Mouse (Mus musculus): ENCODE data around the gene Rbm18. TPM values are rescaled to one million over a fixed set of nuclear protein-coding genes. Genes with fewer than 3 reads are reported as not detected.
A peak's percentile ranks its signal among the peaks of the same experiment; 100 is the strongest.

Rbm18 gene
- polyA plus RNA-seq, 1 experiment from 2014 or later, result 113 TPM

DNA sequence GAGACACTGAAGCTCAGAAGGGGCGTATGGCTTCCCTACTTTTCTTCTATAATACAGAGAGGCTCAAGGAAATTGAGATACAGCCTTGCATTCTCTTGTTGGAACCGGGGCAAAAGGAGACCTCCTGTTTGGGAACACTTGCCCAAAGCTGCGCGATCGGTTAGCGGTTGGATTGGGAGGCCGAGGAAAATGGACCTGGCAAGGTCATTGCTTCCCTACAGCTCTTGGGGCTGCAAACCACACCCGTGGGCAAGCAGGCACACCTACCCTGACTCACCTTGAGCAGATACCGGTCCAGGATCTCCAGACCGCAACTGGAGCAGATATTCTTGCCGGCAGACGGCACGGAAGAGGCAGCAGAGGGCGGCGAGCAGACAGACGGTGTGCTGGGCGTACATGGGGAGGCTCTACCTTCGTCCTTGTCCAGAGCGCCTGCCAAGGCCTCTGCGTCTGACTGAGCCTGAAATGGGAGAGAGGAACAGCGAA lies 33.5 kb downstream of the Rbm18 start:
- no peaks in the 10 kb centered on the region for H3K9me3 ChIP-seq
- peak overlapping the region; percentile 50 for H3K9ac ChIP-seq
- H3K4me2 ChIP-seq, result peak overlapping the region; percentile 67
- H3K36me3 ChIP-seq (replicated peaks), result no peaks in the 10 kb centered on the region
- H3K4me1 ChIP-seq, result peaks cover 37% of the 10 kb centered on the region
- peaks cover 100% of the 10 kb centered on the region for H3K27me3 ChIP-seq
- 1% methylated on average over 21 of the region's 21 CpGs for WGBS
- H3K27ac ChIP-seq, result peak overlapping the region; percentile 84
- no peak for ATAC-seq (ENCODE audit: low FRiP score)
- H3K4me3 ChIP-seq (replicated peaks), result peak overlapping the region; percentile 46

- 2% methylated on average over 21 of the region's 21 CpGs for WGBS
- H3K9ac ChIP-seq, result peak overlapping the region; percentile 50
Observed at GRCm38 (mm10) chr2:36102559-36102946, 34.0 kb downstream of the Rbm18 start.

DNA sequence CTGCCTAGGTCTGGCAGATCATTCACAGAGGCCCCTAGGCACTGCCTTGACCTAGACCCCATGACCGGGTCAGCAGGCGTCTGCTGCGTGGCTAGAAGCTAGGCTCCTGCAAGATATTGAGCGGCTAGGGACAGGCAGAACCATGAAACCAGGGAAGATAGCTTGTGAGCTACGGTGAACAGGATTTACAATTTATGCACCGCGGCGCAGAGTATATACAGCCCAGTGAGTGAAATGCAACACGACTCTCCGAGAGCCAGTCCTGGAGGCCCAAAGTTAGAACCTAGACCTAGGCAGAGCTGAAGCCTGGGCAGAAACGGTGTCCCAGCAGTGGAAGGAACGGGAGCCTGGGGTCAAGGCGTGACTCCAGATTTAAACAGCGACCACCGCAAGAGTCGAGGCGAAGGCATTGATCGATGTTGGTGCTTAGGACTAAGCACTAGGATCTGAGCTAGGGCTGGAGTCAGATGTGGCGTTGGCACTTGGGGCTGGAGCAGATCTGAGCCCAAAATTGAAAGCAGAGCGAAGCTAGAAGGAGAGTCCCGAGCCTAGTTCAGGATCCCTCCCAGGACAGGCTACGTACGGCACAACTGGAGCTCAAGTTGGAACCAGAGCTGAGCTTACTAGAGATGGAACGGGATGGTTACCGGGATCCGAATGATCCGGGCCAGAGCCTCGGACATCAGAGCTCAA lies 34.6 kb downstream of the Rbm18 start:
- peak overlapping the region; percentile 46 for H3K4me3 ChIP-seq (replicated peaks)
- no peaks in the 10 kb centered on the region for H3K9me3 ChIP-seq
- H3K27me3 ChIP-seq, result peaks cover 100% of the 10 kb centered on the region
- peaks cover 37% of the 10 kb centered on the region for H3K4me1 ChIP-seq
- H3K9ac ChIP-seq, result peak overlapping the region; percentile 50
- peak overlapping the region; percentile 67 for H3K4me2 ChIP-seq
- peak overlapping the region; percentile 84 for H3K27ac ChIP-seq
- 3% methylated on average over 28 of the region's 28 CpGs for WGBS
- ATAC-seq (ENCODE audit: low FRiP score), result no peak
- no peaks in the 10 kb centered on the region for H3K36me3 ChIP-seq (replicated peaks)

More at GRCm38 (mm10) chr2:36102559-36102946, 34.0 kb downstream of the Rbm18 start:
- no peaks in the 10 kb centered on the region for H3K36me3 ChIP-seq (replicated peaks)
- peaks cover 100% of the 10 kb centered on the region for H3K27me3 ChIP-seq
- peak overlapping the region; percentile 46 for H3K4me3 ChIP-seq (replicated peaks)
- ATAC-seq (ENCODE audit: low FRiP score), result no peak
- H3K4me1 ChIP-seq, result peaks cover 37% of the 10 kb centered on the region
- peak overlapping the region; percentile 84 for H3K27ac ChIP-seq
- no peaks in the 10 kb centered on the region for H3K9me3 ChIP-seq
- peak overlapping the region; percentile 67 for H3K4me2 ChIP-seq

- H3K9ac ChIP-seq, result no peak overlapping the region
- 3% methylated on average over 6 of the region's 6 CpGs for WGBS
Observed at GRCm38 (mm10) chr2:36099739-36100138, 36.8 kb downstream of the Rbm18 start.

GRCm38 (mm10) chr2:36098021-36098420 lies 38.6 kb downstream of the Rbm18 start:
- no peaks in the 10 kb centered on the region for H3K36me3 ChIP-seq (replicated peaks)
- peaks cover 9% of the 10 kb centered on the region for H3K4me1 ChIP-seq
- peak overlapping the region; percentile 67 for H3K4me2 ChIP-seq
- no peak for ATAC-seq (ENCODE audit: low FRiP score)
- H3K4me3 ChIP-seq (replicated peaks), result 0 out of 2 replicates have a peak overlapping the region, but pooled peaks have one; percentile 12
- H3K27ac ChIP-seq, result no peak overlapping the region
- no peaks in the 10 kb centered on the region for H3K9me3 ChIP-seq
- H3K27me3 ChIP-seq, result peaks cover 100% of the 10 kb centered on the region
- WGBS, result 2% methylated on average over 5 of the region's 5 CpGs
- no peak overlapping the region for H3K9ac ChIP-seq

More at GRCm38 (mm10) chr2:36099739-36100138, 36.8 kb downstream of the Rbm18 start:
- Histone ChIP-seq H3K36me3 (replicated peaks) (no peaks in the 10 kb centered on the region), H3K27me3 (peaks cover 100% of the 10 kb centered on the region), H3K4me1 (peaks cover 26% of the 10 kb centered on the region), H3K27ac (no peak overlapping the region), H3K4me3 (replicated peaks) (peak overlapping the region; percentile 21; the same call in 1 of the 2 replicates), H3K4me2 (peak overlapping the region; percentile 67), H3K9me3 (no peaks in the 10 kb centered on the region)
- ATAC-seq (ENCODE audit: low FRiP score), result no peak

DNA sequence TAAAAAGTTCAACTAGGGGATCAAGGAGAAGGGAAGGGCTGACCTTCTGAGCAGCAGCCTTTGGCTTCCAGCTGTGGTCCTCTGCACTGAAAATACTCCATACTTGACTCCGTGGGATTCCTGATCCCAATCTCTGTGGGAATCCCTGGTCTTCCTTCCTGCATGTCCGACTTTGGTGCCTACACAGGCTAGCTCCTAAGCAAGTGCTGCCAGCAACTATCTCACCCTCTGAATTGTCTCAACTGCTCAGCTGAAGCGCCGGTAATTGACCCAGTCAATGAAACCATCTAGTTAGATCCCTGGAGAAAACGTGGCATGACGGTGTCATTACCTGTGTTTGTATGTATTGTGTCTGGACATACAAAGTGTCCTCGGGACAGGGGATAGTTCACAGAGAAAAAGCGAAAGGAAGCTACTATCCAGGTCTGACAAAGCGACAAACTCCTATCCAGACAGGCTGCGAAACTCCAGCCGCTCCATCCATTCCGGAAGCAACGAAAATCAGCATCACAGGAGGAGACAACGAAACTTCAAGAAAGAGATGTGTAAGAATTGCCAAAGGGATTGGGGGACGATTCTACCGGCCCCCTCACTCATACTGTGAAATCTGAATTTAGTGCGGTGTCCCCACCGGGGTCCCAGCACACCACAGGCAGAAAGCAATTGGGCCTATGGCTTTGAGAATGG lies 39.3 kb downstream of the Rbm18 start:
- ATAC-seq (ENCODE audit: low FRiP score), result no peak
- 1% methylated on average over 18 of the region's 18 CpGs for WGBS
- Histone ChIP-seq H3K9ac (no peak overlapping the region), H3K4me3 (replicated peaks) (peak overlapping the region; percentile 7; the same call in 1 of the 2 replicates), H3K27me3 (peaks cover 100% of the 10 kb centered on the region), H3K9me3 (no peaks in the 10 kb centered on the region), H3K27ac (no peak overlapping the region), H3K4me1 (peaks cover 1% of the 10 kb centered on the region), H3K4me2 (peak overlapping the region; percentile 67), H3K36me3 (replicated peaks) (no peaks in the 10 kb centered on the region)

DNA sequence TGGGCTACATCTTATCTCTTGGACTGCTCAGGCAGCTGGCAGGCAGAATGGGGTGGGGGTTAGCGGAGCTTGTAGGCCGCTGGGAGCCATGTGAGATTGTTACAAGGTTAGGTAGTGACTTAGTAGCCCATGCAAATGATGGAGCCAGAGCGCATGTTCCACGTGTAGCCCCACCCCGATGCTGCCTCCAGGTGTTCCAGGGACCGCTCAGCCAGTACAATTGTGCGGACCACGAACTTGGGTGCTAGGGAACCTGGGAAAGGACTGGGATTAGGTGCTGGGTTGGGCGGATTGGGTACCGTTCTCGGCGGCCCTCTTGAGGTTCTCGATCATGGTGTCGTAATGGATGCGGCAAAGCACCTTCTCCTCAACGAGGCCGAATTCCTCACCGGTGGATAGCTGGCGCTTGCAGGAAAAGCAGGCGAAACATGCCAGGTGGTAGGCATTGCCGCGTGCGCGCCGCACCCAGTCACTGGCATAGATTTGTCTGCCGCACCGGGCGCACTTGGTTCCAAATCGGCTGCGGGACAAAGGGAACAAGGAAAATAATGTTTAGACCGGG lies 42.6 kb downstream of the Rbm18 start:
- peak overlapping the region; percentile 29 for H3K4me2 ChIP-seq
- peak overlapping the region; percentile 10; the same call in 1 of the 2 replicates for H3K4me3 ChIP-seq (replicated peaks)
- H3K27me3 ChIP-seq, result peaks cover 100% of the 10 kb centered on the region
- no peak overlapping the region for H3K27ac ChIP-seq
- ATAC-seq (ENCODE audit: low FRiP score), result no peak
- WGBS, result 2% methylated on average over 31 of the region's 31 CpGs
- peaks cover 15% of the 10 kb centered on the region for H3K4me1 ChIP-seq
- no peaks in the 10 kb centered on the region for H3K36me3 ChIP-seq (replicated peaks)
- H3K9me3 ChIP-seq, result no peaks in the 10 kb centered on the region
- no peak overlapping the region for H3K9ac ChIP-seq

DNA sequence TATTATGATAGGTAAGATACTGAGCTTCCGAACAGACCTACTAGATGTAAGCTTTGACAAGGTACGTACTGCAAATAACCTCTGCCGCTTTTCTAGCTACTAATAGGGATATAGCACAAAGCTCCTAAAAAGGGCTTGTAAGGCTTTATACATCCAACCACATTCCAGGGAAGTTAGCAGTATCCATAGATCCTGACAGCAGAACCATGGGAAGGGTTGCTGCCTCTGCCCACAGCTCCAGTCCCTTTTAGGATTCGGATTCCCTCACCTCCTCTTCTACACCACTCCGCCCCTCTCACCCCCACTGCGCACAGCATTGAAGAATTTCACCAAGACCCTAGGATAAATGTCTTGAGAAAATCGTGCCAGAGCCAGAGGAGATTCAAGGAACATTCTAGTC lies 43.3 kb downstream of the Rbm18 start:
- no peak overlapping the region for H3K4me2 ChIP-seq

DNA sequence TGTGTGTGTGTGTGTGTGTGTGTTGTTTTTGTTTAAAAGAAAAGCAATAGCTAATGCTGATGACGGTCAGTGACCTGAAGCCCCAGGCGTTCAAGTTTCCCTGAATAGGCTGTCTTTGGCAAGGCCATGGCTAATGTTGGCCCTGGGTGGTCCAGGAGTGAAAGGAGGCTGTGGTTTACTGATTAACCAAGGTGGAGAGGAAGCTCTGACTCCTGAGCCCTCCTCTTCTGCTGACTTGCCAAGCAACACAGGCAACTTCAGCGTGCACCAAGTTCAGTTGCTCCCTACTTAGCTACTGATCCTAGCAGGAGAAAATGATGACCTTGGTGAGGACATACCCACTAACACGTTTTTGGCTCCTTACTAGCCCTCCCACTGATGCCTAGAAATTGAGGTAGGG lies 43.8 kb downstream of the Rbm18 start:
- Histone ChIP-seq H3K36me3 (replicated peaks) (no peaks in the 10 kb centered on the region), H3K27ac (no peak overlapping the region), H3K27me3 (peaks cover 99% of the 10 kb centered on the region), H3K9me3 (no peaks in the 10 kb centered on the region), H3K4me3 (replicated peaks) (no peak overlapping the region), H3K4me2 (no peak overlapping the region), H3K9ac (no peak overlapping the region), H3K4me1 (peaks cover 15% of the 10 kb centered on the region)
- WGBS, result 4% methylated on average over 4 of the region's 4 CpGs
- ATAC-seq (ENCODE audit: low FRiP score), result no peak

More for the DNA sequence above, 43.3 kb downstream of the Rbm18 start:
- no peak overlapping the region for H3K9ac ChIP-seq
- ATAC-seq (ENCODE audit: low FRiP score), result no peak
- peaks cover 100% of the 10 kb centered on the region for H3K27me3 ChIP-seq
- no peaks in the 10 kb centered on the region for H3K9me3 ChIP-seq
- no peak overlapping the region for H3K27ac ChIP-seq
- no peak overlapping the region for H3K4me3 ChIP-seq (replicated peaks)
- no peaks in the 10 kb centered on the region for H3K36me3 ChIP-seq (replicated peaks)
- peaks cover 15% of the 10 kb centered on the region for H3K4me1 ChIP-seq
- 20% methylated on average over 7 of the region's 7 CpGs for WGBS

DNA sequence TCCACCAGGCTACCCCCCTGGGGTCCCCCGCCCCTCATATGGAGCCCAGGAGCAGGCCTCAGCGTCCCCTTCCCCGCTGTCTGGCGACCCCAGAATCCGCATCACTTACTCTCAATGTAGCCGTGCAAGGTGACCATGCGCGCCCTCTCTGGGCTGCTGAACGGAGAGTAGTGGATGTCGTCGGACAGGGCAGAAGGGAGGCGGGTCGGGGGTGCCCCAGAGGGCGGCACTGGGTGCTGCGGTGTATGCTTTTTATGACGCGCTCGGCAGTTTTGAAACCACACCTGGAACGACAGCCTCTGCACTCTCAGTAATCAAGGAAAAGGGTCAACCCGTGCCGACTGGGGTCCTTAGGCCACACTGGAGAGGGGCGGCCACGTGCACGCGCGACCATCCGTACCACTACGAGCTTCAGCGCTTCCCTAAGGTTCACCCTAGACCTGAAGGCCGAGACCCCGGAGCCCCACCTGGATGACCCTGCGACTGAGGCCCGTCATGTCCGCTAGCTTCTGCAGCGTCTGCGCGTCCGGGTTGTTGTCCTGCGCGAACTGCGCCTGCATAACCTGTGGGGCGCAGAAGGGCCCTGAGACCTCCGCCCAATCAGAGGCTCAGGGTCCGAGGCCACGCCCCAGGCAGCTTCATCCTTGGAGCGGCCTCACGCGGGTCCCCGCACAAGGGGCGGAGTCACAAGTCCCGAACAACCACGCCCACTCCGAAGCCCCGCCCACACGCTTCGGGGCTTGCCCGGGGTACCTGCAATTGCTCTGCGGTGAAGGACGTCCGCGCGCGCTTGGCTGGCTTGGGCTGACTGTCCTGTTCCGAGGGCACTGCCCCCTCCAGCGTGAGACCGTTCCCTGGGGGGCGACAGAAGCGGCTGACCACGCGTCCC lies 45.5 kb downstream of the Rbm18 start:
- WGBS, result under 1% methylated on average over 70 of the region's 70 CpGs
- Histone ChIP-seq H3K27me3 (peaks cover 97% of the 10 kb centered on the region), H3K4me2 (peak overlapping the region; percentile 70), H3K9ac (peak overlapping the region; percentile 38; the same call in 1 of the 2 replicates), H3K27ac (no peak overlapping the region), H3K4me3 (replicated peaks) (peak overlapping the region; percentile 45), H3K9me3 (no peaks in the 10 kb centered on the region), H3K4me1 (peaks cover 15% of the 10 kb centered on the region), H3K36me3 (replicated peaks) (no peaks in the 10 kb centered on the region)
- peak; percentile 84 for ATAC-seq (ENCODE audit: low FRiP score)

GRCm38 (mm10) chr2:36089190-36089589 lies 47.4 kb downstream of the Rbm18 start:
- Histone ChIP-seq H3K4me2 (no peak overlapping the region), H3K4me3 (replicated peaks) (no peak overlapping the region), H3K4me1 (peaks cover 15% of the 10 kb centered on the region), H3K27me3 (peaks cover 79% of the 10 kb centered on the region), H3K36me3 (replicated peaks) (no peaks in the 10 kb centered on the region), H3K9ac (no peak overlapping the region), H3K27ac (no peak overlapping the region), H3K9me3 (no peaks in the 10 kb centered on the region)
- ATAC-seq (ENCODE audit: low FRiP score), result no peak
- 26% methylated on average over 3 of the region's 3 CpGs for WGBS

Data from forebrain, embryonic 12.5 days (tissue).